Mouse (Mus musculus): Measurements from ENCODE around the gene Rdh16.
"Not testable (repeated sequence)": the region's sequence is repeated elsewhere in the genome, so short reads cannot be mapped to it uniquely, and the experiment has no call there.

Rdh16 gene

GRCm38 (mm10) chr10:127835292-127835691 is 34.3 kb downstream of the Rdh16 start:
- DNase-seq = peak; percentile 78

- DNase-seq = peak; percentile 54
Observed at GRCm38 (mm10) chr10:127837793-127838192, 36.8 kb downstream of the Rdh16 start.

GRCm38 (mm10) chr10:127838539-127838938 is 37.6 kb downstream of the Rdh16 start:
- DNase-seq = no peak

- DNase-seq = no peak
Observed at GRCm38 (mm10) chr10:127840776-127841175, 39.8 kb downstream of the Rdh16 start.

- DNase-seq = not testable (repeated sequence)
Observed at GRCm38 (mm10) chr10:127845945-127846344, 45.0 kb downstream of the Rdh16 start.

- DNase-seq = peak; percentile 91
Observed at GRCm38 (mm10) chr10:127848089-127848488, 47.1 kb downstream of the Rdh16 start.

- no peak for DNase-seq
Observed at GRCm38 (mm10) chr10:127849628-127850027, 48.7 kb downstream of the Rdh16 start, which contains the start of gene Rdh19. Gene Rdh19 (plus strand): TSS chr10:127849928.

- no peak for DNase-seq
Observed at GRCm38 (mm10) chr10:127856376-127856775, 55.4 kb downstream of the Rdh16 start.

- DNase-seq = peak; percentile 81
Observed at GRCm38 (mm10) chr10:127864931-127865330, 64.0 kb downstream of the Rdh16 start.

- DNase-seq = peak; percentile 63
Observed at GRCm38 (mm10) chr10:127866232-127866631, 65.3 kb downstream of the Rdh16 start, which contains the start of gene Rdh16f2. Gene Rdh16f2 (plus strand): TSS chr10:127866474.

GRCm38 (mm10) chr10:127872484-127872883 is 71.5 kb downstream of the Rdh16 start:
- no peak for DNase-seq

GRCm38 (mm10) chr10:127877681-127878080 is 76.7 kb downstream of the Rdh16 start:
- DNase-seq = peak; percentile 85

GRCm38 (mm10) chr10:127878262-127879057 is 77.5 kb downstream of the Rdh16 start:
- no peak for DNase-seq

GRCm38 (mm10) chr10:127879155-127879688 is 78.3 kb downstream of the Rdh16 start:
- peak; percentile 57 for DNase-seq

- no peak for DNase-seq
Observed at GRCm38 (mm10) chr10:127881041-127881440, 80.1 kb downstream of the Rdh16 start.

- peak; percentile 84 for DNase-seq
Observed at GRCm38 (mm10) chr10:127886551-127886950, 85.6 kb downstream of the Rdh16 start.

GRCm38 (mm10) chr10:127886971-127887370 is 86.0 kb downstream of the Rdh16 start:
- peak; percentile 65 for DNase-seq

GRCm38 (mm10) chr10:127888605-127889004 is 87.7 kb downstream of the Rdh16 start, which contains the start of gene Rdh7:
Gene Rdh7 (minus strand): TSS chr10:127888817.
- DNase-seq = peak; percentile 41

- no peak for DNase-seq
Observed at GRCm38 (mm10) chr10:127891481-127891880, 90.5 kb downstream of the Rdh16 start.

- peak; percentile 86 for DNase-seq
Observed at GRCm38 (mm10) chr10:127893163-127894022, 92.4 kb downstream of the Rdh16 start.

Measured in kidney, adult 11 months (tissue).